In the genomic region with DNA sequence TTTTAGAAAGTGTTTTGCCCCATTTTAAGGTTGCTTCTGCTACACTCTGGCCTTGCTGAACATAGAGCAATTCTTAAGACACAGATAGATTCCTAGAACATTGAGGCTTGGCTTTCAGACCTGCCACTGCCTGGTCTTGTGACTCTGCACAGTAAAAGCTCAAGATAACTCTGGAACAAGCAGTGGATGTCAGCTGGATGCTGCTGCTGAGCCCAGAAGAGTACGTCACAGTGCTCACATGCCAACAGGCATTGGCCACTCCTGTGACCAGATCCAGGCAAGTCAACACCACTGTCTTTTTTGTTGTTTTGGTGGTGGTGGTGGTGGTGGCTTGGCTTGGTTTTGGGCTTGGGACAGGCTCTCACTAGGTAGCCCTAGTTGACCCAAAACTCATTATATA, we compare ENCODE assay signal across 14 mouse cellular contexts. TPM values are rescaled to one million over a fixed set of nuclear protein-coding genes. Genes with fewer than 3 reads are reported as not detected.
A peak's percentile ranks its signal among the peaks of the same experiment; 100 is the strongest.
DNase-seq lines count a peak whose midpoint lies in the region; ATAC-seq lines count a peak whose summit lies in the region.
"Had no signal": no experiment of that assay in that cellular context is flagged by ENCODE, and none has a peak within 500 bp of the region (broad histone marks: within the 10 kb centered on the region; RNA-seq: fewer than 3 reads in every experiment).

No protein-coding gene starts in this region.

- H3K9ac ChIP-seq in heart, embryonic 16.5 days (ENCODE audit: low read length), result no peak overlapping the region
- H3K9ac ChIP-seq in hindbrain, embryonic 14.5 days, result no peak overlapping the region
- H3K9ac ChIP-seq: liver, embryonic 13.5 days had no signal

- peaks cover 6% of the 10 kb centered on the region for H3K4me1 ChIP-seq in heart, embryonic 16.5 days (ENCODE audit: control insufficient read depth, insufficient read depth, low read length)
- no peaks in the 10 kb centered on the region for H3K4me1 ChIP-seq in hindbrain, embryonic 14.5 days (replicated peaks; ENCODE audit: control insufficient read depth, insufficient read depth, low read length)
- H3K4me1 ChIP-seq: liver, embryonic 13.5 days had no signal

- H3K27ac ChIP-seq in heart, embryonic 16.5 days (ENCODE audit: low read length), result peak overlapping the region; percentile 61; the same call in 1 of the 2 replicates
- H3K27ac ChIP-seq in hindbrain, embryonic 14.5 days, result no peak overlapping the region
- H3K27ac ChIP-seq: liver, embryonic 13.5 days had no signal

- H3K36me3 ChIP-seq in heart, embryonic 16.5 days (ENCODE audit: control insufficient read depth, insufficient read depth), result no peaks in the 10 kb centered on the region
- H3K36me3 ChIP-seq in hindbrain, embryonic 14.5 days (replicated peaks; ENCODE audit: control insufficient read depth, insufficient read depth), result no peaks in the 10 kb centered on the region
- H3K36me3 ChIP-seq: liver, embryonic 13.5 days had no signal

- no peaks in the 10 kb centered on the region for H3K9me3 ChIP-seq in heart, embryonic 16.5 days (replicated peaks; ENCODE audit: control insufficient read depth, low read length)
- no peaks in the 10 kb centered on the region for H3K9me3 ChIP-seq in hindbrain, embryonic 14.5 days (ENCODE audit: control insufficient read depth, low read length)
- H3K9me3 ChIP-seq: liver, embryonic 13.5 days had no signal

- no peak for ATAC-seq in cerebellum, adult (ENCODE audit: insufficient number of reproducible peaks, low FRiP score, low TSS enrichment)
- peak; percentile 82 for ATAC-seq in heart, embryonic 16.5 days (replicated peaks; ENCODE audit: extremely low read depth, insufficient read depth, low FRiP score)
- ATAC-seq in hindbrain, embryonic 14.5 days (ENCODE audit: low FRiP score), result no peak
- ATAC-seq: hindbrain, embryonic 16.5 days; Patski had no signal

- DNase-seq in cerebellum, postnatal 14 days, result peak; percentile 15 to 16
- DNase-seq in lung, postnatal 36 days, result peak; percentile 44
- DNase-seq in lung, postnatal 25 days (ENCODE audit: low spot score), result no peak
- DNase-seq in skeletal muscle tissue, adult 2 months (ENCODE audit: low read depth, low spot score), result peak; percentile 84
- no peak for DNase-seq in hindbrain, embryonic 14.5 days (ENCODE audit: low spot score)
- DNase-seq in MN1 (ENCODE audit: low spot score), result no peak
- DNase-seq: adrenal gland, postnatal 25 days; liver, embryonic 13.5 days; thymus, postnatal 25 days had no signal

- 58% methylated on average over 1 of the region's 1 CpGs for WGBS in heart, embryonic 16.5 days
- WGBS in hindbrain, embryonic 14.5 days, result 77% methylated on average over 1 of the region's 1 CpGs

- H3K4me3 ChIP-seq in heart, embryonic 16.5 days (ENCODE audit: low read length), result no peak overlapping the region
- no peak overlapping the region for H3K4me3 ChIP-seq in hindbrain, embryonic 14.5 days (replicated peaks; ENCODE audit: low read length)
- H3K4me3 ChIP-seq: liver, embryonic 13.5 days; myocyte had no signal

- H3K4me2 ChIP-seq in heart, embryonic 16.5 days (ENCODE audit: low read depth, low read length), result no peak overlapping the region
- no peak overlapping the region for H3K4me2 ChIP-seq in hindbrain, embryonic 14.5 days (replicated peaks)
- H3K4me2 ChIP-seq: liver, embryonic 13.5 days had no signal

- H3K27me3 ChIP-seq in heart, embryonic 16.5 days (ENCODE audit: control insufficient read depth, insufficient read depth, low read length), result no peaks in the 10 kb centered on the region
- H3K27me3 ChIP-seq in hindbrain, embryonic 14.5 days (ENCODE audit: control insufficient read depth, insufficient read depth, low read length), result no peaks in the 10 kb centered on the region
- H3K27me3 ChIP-seq: liver, embryonic 13.5 days; Patski had no signal

RNA-seq across cellular contexts. Expression of a gene that starts 18.6 kb away (rescaled TPM):
- polyA plus RNA-seq in heart, embryonic 16.5 days (2015; fragmentation: Nextera tagmentation; extraction: Ambion mirVana), result 12.2 and 12.6 TPM in 2 replicates
- polyA plus RNA-seq in hindbrain, embryonic 14.5 days (2014; fragmentation: Nextera tagmentation; extraction: Ambion mirVana), result 4.3 and 4.5 TPM in 2 replicates

Comparison
In these comparisons a context has a peak if more than half of its experiments do, and no peak if none do; other contexts are left out.
1. DNase-seq: peak in cerebellum, postnatal 14 days (2 of 2), lung, postnatal 36 days (single experiment) and skeletal muscle tissue, adult 2 months (single experiment); none in lung, postnatal 25 days (single experiment), hindbrain, embryonic 14.5 days (single experiment) and MN1 (single experiment).